Mouse (Mus musculus) kidney, embryonic 14.5 days (tissue): ENCODE measurements around the gene Tctn1. TPM values are rescaled to one million over a fixed set of nuclear protein-coding genes. Genes with fewer than 3 reads are reported as not detected.

Source experiments
- ATAC-seq: fragments of 200-750 bp; cut with Nextera tagmentation; 2 replicates; pipeline ENCODE4 v1.8.0; 2017; ENCODE audit warnings: moderate number of reproducible peaks, mild to moderate bottlenecking, moderate TSS enrichment, moderate library complexity; ENCODE audit not compliant: low FRiP score, low TSS enrichment
- H3K27ac ChIP-seq: fragments of 300-500 bp; sonication (generic); 2 replicates; pipeline ENCODE4 v1.5.1; 2014; ENCODE audit warnings: low read depth, mild to moderate bottlenecking, low read length, moderate library complexity, mixed read lengths
- H3K27me3 ChIP-seq: fragments of 300-500 bp; sonication (generic); 2 replicates; pipeline ENCODE4 v1.6.1; 2014; ENCODE audit warnings: mild to moderate bottlenecking, low read length; ENCODE audit not compliant: control insufficient read depth, insufficient read depth
- H3K36me3 ChIP-seq: fragments of 300-500 bp; sonication (generic); 2 replicates; pipeline ENCODE4 v1.6.1; 2014; ENCODE audit warnings: low read length, mixed read lengths; ENCODE audit not compliant: control insufficient read depth, insufficient read depth
- H3K4me1 ChIP-seq: fragments of 300-500 bp; sonication (generic); 2 replicates; pipeline ENCODE4 v1.6.1; 2014; ENCODE audit warnings: low read length, mixed read lengths; ENCODE audit not compliant: control insufficient read depth, insufficient read depth
- H3K4me2 ChIP-seq: fragments of 300-500 bp; sonication (generic); replicated peaks from 2 replicates; pipeline ENCODE4 v1.6.1; 2014; ENCODE audit warnings: low read depth, mild to moderate bottlenecking, low read length
- H3K4me3 ChIP-seq: fragments of 300-500 bp; sonication (generic); 2 replicates; pipeline ENCODE4 v1.5.1; 2014; ENCODE audit warnings: mild to moderate bottlenecking, low read length
- H3K9ac ChIP-seq: fragments of 300-500 bp; sonication (generic); 2 replicates; pipeline ENCODE4 v1.6.1; 2014; ENCODE audit warnings: low read depth, mild to moderate bottlenecking, low read length, moderate library complexity
- H3K9me3 ChIP-seq: fragments of 300-500 bp; sonication (generic); 2 replicates; pipeline ENCODE4 v1.6.1; 2016; ENCODE audit warnings: low read length; ENCODE audit not compliant: control insufficient read depth
- WGBS: fragments of 180-500 bp; shearing (Covaris S2); extraction: QIAGEN DNeasy Blood & Tissue Kit; methylation state at CpG from one replicate; pipeline ENCODE4 v1.1.7; 2014; 5-methylcytosine and 5-hydroxymethylcytosine counted together
- polyA plus RNA-seq: library from polyadenylated mRNA; unstranded; fragments of >200 nt; fragmentation: Nextera tagmentation; extraction: Ambion mirVana; gene quantifications from 2 replicates; pipeline ENCODE4 v1.2.1, GENCODE M21; 2014

The Tctn1 gene
- 6.5 and 9.8 TPM in 2 replicates for polyA plus RNA-seq

- H3K27ac ChIP-seq: peak within 1 kb of the TSS; percentile 80
Measured at GRCm38 (mm10) chr5:122263933-122264905, at the start of gene Tctn1. Gene Tctn1 (minus strand): TSS chr5:122264460.

DNA sequence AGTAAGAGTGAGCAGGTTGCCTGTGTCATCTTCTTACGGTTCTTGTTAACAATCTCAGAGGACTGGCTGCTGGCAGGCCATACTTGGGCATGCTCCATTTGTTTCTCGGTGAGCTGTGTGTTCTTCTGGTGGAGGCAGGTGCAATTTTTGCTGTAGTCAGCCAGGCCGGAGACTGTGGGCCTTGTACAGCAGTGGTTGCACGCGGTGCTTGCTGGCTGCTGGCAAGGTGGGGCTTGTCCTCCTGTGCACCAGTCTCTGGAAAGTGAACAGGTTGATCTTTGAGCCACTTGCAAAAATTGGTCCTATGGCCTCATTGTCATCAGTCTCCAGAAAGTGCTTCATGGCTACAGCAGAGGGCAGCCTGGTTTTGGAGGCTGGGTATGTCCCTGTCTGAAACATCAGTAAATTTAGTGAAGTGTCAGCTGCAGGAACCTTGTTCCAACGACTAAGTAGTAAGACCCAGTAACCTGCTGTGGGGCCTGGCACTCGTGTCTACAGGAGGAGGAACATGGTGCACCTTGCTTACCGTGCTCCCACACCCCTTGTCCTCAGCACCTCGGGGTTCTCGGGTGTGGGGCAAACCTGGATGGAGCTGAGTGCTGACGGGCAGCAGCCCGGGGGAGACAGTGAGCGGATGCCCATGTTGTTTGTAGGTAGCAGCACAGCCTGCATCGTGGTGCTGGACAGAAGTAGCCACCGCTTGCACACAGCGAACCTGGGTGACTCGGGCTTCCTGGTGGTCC is 48.9 kb upstream of the Tctn1 start:
- H3K27me3 ChIP-seq: no peaks in the 10 kb centered on the region
- H3K4me3 ChIP-seq: no peak overlapping the region
- ATAC-seq: no peak
- H3K9me3 ChIP-seq: no peaks in the 10 kb centered on the region
- H3K4me1 ChIP-seq: peaks cover 9% of the 10 kb centered on the region
- no peak overlapping the region for H3K4me2 ChIP-seq
- H3K9ac ChIP-seq: no peak overlapping the region
- no peak overlapping the region for H3K27ac ChIP-seq
- WGBS: 86% methylated on average over 17 of the region's 17 CpGs
- peaks cover 24% of the 10 kb centered on the region for H3K36me3 ChIP-seq

More at GRCm38 (mm10) chr5:122263933-122264905, at the start of gene Tctn1:
- Histone ChIP-seq H3K9ac (peak within 1 kb of the TSS; percentile 77), H3K4me3 (peak within 1 kb of the TSS; percentile 82), H3K27me3 (no peaks in the 10 kb centered on the region), H3K4me1 (peaks cover 7% of the 10 kb centered on the region; the same call in 1 of the 2 replicates), H3K9me3 (no peaks in the 10 kb centered on the region), H3K4me2 (peak within 1 kb of the TSS; percentile 58), H3K36me3 (peaks cover 13% of the 10 kb centered on the region; the same call in 1 of the 2 replicates)
- WGBS: 1% methylated on average over 49 of the region's 49 CpGs
- peak; percentile 98 for ATAC-seq

DNA sequence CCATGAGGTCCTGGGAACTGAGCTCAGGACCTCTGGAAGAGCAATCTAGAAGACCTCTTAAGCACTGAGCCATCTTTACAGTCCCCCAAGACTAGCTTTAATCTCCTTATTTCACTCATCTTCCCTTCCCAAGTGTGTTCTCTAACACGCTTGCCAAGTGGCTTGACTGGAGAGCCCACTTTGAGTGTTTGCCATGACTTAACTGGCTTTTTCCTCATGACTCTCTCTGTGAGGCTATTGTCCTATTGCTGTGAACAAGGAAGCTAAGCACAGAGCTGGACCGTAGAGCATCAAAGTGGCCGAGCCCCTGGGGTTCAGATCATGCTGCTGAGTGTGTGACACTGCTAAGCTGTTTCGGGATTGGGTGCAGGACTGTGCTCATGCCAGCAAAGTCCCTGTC is 48.1 kb upstream of the Tctn1 start:
- Histone ChIP-seq H3K9ac (no peak overlapping the region), H3K4me1 (peaks cover 9% of the 10 kb centered on the region), H3K9me3 (no peaks in the 10 kb centered on the region), H3K36me3 (peaks cover 23% of the 10 kb centered on the region), H3K27me3 (no peaks in the 10 kb centered on the region), H3K27ac (no peak overlapping the region), H3K4me3 (no peak overlapping the region), H3K4me2 (no peak overlapping the region)
- ATAC-seq: no peak
- WGBS: 90% methylated on average over 4 of the region's 4 CpGs

GRCm38 (mm10) chr5:122311692-122312091 is 47.4 kb upstream of the Tctn1 start:
- 78% methylated on average over 7 of the region's 7 CpGs for WGBS
- no peak overlapping the region for H3K4me2 ChIP-seq
- H3K9me3 ChIP-seq: no peaks in the 10 kb centered on the region
- H3K9ac ChIP-seq: no peak overlapping the region
- H3K4me1 ChIP-seq: peaks cover 9% of the 10 kb centered on the region
- H3K27me3 ChIP-seq: no peaks in the 10 kb centered on the region
- no peak overlapping the region for H3K4me3 ChIP-seq
- no peak for ATAC-seq
- H3K36me3 ChIP-seq: peaks cover 19% of the 10 kb centered on the region
- no peak overlapping the region for H3K27ac ChIP-seq

DNA sequence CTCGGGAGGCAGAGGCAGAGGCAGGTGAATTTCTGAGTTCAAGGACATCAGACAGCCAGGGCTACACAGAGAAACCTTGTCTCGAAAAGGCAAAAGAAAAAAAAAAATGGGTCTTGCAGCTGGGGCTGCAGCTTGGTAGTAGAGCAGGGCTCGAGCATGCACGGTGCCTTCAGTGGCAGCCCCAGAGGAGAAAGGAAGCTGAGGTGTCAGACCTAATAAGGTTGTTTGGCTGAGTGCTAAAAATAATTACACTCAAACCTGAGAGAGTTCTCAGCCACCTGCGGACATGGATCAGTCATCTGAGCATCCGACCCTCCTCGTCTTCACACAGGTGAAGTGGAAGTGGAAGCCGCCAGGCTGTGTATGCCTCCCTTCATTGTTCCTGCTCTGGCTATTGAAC is 46.4 kb upstream of the Tctn1 start:
- Histone ChIP-seq H3K4me3 (no peak overlapping the region), H3K36me3 (peaks cover 19% of the 10 kb centered on the region), H3K27ac (no peak overlapping the region), H3K27me3 (no peaks in the 10 kb centered on the region), H3K4me1 (peaks cover 9% of the 10 kb centered on the region), H3K4me2 (no peak overlapping the region), H3K9ac (no peak overlapping the region), H3K9me3 (no peaks in the 10 kb centered on the region)
- WGBS: 90% methylated on average over 8 of the region's 8 CpGs
- ATAC-seq: no peak

DNA sequence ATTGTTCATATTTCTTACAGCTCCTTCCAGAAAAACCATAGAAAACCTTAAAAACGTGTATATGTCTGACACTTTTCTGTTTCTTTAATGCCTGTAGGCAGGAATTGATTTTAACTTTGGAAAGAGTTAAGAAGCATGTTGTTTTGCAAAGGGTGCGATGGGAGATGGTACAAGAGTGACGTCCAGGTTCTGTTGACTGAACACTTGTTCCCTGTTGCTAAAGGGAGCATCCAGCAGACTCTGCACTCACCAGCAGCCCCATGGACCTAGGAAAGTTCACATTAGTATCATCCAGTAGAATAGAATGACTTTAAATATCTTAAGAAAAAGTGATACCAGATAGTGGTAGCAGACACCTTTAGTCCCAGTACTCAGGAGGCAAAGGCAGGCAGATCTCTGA is 42.3 kb upstream of the Tctn1 start:
- ATAC-seq: no peak
- Histone ChIP-seq H3K9me3 (no peaks in the 10 kb centered on the region), H3K4me3 (no peak overlapping the region), H3K4me1 (peaks cover 5% of the 10 kb centered on the region; the same call in 1 of the 2 replicates), H3K4me2 (no peak overlapping the region), H3K9ac (no peak overlapping the region), H3K27ac (no peak overlapping the region), H3K27me3 (no peaks in the 10 kb centered on the region), H3K36me3 (peaks cover 8% of the 10 kb centered on the region; the same call in 1 of the 2 replicates)
- 95% methylated on average over 3 of the region's 3 CpGs for WGBS

DNA sequence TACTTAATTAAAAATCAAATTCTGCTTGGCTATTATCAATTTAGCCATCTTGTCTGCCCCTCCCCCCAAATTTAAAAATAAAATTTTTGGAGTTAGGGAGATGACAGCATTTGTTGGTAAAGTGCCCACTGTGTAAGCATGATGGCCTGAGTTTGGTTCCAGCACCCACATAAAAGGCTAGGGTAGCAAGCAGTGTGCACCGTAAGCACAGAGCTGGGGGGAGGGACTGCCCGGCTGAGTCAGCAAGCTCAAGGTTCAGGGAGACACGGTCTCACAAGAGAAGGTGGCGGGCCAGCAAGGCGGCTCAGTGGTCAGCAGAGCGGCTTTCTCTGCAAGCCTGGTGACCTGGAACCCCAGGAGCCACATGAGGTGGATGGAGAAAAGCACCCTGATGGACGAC is 41.2 kb upstream of the Tctn1 start:
- Histone ChIP-seq H3K36me3 (peaks cover 5% of the 10 kb centered on the region; the same call in 1 of the 2 replicates), H3K4me2 (no peak overlapping the region), H3K4me1 (peaks cover 5% of the 10 kb centered on the region; the same call in 1 of the 2 replicates), H3K27ac (no peak overlapping the region), H3K27me3 (no peaks in the 10 kb centered on the region), H3K4me3 (no peak overlapping the region), H3K9me3 (no peaks in the 10 kb centered on the region), H3K9ac (no peak overlapping the region)
- ATAC-seq: no peak
- WGBS: 88% methylated on average over 7 of the region's 7 CpGs

DNA sequence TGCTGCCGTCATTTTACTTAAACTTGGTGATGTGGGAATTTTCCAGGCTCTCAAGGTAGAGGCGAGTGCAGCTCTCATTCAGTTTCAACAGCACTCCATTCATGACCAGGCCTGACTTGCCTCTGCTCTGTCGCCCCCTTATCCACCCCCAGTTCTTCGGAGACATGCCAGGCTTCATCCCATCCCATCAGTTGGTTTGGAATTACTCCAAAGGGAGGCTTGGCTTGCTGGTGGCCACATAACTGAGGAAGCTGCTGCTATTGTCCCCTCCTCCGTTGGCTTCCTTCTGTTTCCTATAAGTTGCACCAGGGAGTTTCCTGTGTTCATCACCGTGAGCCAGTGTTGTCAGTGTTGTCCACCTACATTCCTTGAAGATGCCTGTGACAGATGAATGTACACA is 40.3 kb upstream of the Tctn1 start:
- Histone ChIP-seq H3K4me3 (no peak overlapping the region), H3K9me3 (no peaks in the 10 kb centered on the region), H3K27ac (no peak overlapping the region), H3K9ac (no peak overlapping the region), H3K4me2 (no peak overlapping the region), H3K36me3 (peaks cover 3% of the 10 kb centered on the region; the same call in 1 of the 2 replicates), H3K27me3 (no peaks in the 10 kb centered on the region), H3K4me1 (peaks cover 5% of the 10 kb centered on the region; the same call in 1 of the 2 replicates)
- 82% methylated on average over 6 of the region's 6 CpGs for whole genome bisulfite sequencing
- ATAC-seq: no peak
